Comparison of ENCODE assay signal across 8 mouse cellular contexts in genomic region chr2:127069781-127070434, GRCm38 (mm10). TPM values are rescaled to one million over a fixed set of nuclear protein-coding genes. Genes with fewer than 3 reads are reported as not detected.
DNase-seq lines count a peak whose midpoint lies in the region; ATAC-seq and TF ChIP-seq lines count a peak whose summit lies in the region.

No protein-coding gene starts in this region.

- peaks cover 9% of the 10 kb centered on the region; the same call in 1 of the 2 replicates for H3K36me3 ChIP-seq in limb, embryonic 14.5 days (ENCODE audit: control insufficient read depth, insufficient read depth, low read length)
- 0 out of 2 replicates have a peak, but pooled peaks cover 3% of the 10 kb centered on the region for H3K36me3 ChIP-seq in stomach, embryonic 15.5 days

- H3K27me3 ChIP-seq in cerebellum, adult 2 months (ENCODE audit: control insufficient read depth, insufficient read depth, low read length): no peaks in the 10 kb centered on the region
- H3K27me3 ChIP-seq in limb, embryonic 14.5 days (ENCODE audit: control insufficient read depth, insufficient read depth, low read length): no peaks in the 10 kb centered on the region
- no peaks in the 10 kb centered on the region for H3K27me3 ChIP-seq in stomach, embryonic 15.5 days (replicated peaks)

- peak overlapping the region; percentile 78; the same call in 1 of the 2 replicates for H3K9ac ChIP-seq in limb, embryonic 14.5 days (ENCODE audit: low read depth, low read length, severe bottlenecking)
- H3K9ac ChIP-seq in stomach, embryonic 15.5 days: peak overlapping the region; percentile 23; the same call in 1 of the 2 replicates

- H3K4me2 ChIP-seq in limb, embryonic 14.5 days (replicated peaks; ENCODE audit: low read depth, low read length, severe bottlenecking): peak overlapping the region; percentile 54
- H3K4me2 ChIP-seq in stomach, embryonic 15.5 days: peak overlapping the region; percentile 69

- H3K27ac ChIP-seq in cerebellum, adult 2 months (ENCODE audit: insufficient read depth, low read length): no peak overlapping the region
- H3K27ac ChIP-seq in limb, embryonic 14.5 days (replicated peaks; ENCODE audit: low read depth, low read length): no peak overlapping the region
- 0 out of 2 replicates have a peak overlapping the region, but pooled peaks have one; percentile 26 for H3K27ac ChIP-seq in stomach, embryonic 15.5 days

- peak; percentile 3 to 14 for DNase-seq in cerebellum, adult 2 months
- DNase-seq in cerebellum, adult 9-11 months: no peak
- peak; percentile 39 for DNase-seq in A20 (ENCODE audit: low read depth, low spot score)
- no peak for DNase-seq in limb, embryonic 14.5 days (ENCODE audit: low spot score)
- no peak for DNase-seq in right cerebral cortex, postnatal 14 days

- TF ChIP-seq CTCF in cerebellum, adult 2 months (IDR thresholded peaks at IDR 0.05; ENCODE audit: borderline replicate concordance, insufficient read depth, low read depth, low read length): no peak

- WGBS in cerebellum, adult 2 months: 18% methylated on average over 11 of the region's 11 CpGs
- 19% methylated on average over 11 of the region's 11 CpGs for WGBS in limb, embryonic 14.5 days
- 16% methylated on average over 11 of the region's 11 CpGs for WGBS in stomach, embryonic 15.5 days

- ATAC-seq in erythroid progenitor cell, adult 5-6 weeks (replicated peaks; ENCODE audit: low FRiP score, poor library complexity, severe bottlenecking): peak; percentile 67
- ATAC-seq in limb, embryonic 14.5 days (ENCODE audit: low FRiP score, low read depth): no peak
- ATAC-seq in stomach, embryonic 15.5 days (ENCODE audit: insufficient read depth, low FRiP score, low read depth): no peak
- no peak for ATAC-seq in monocyte, adult 5-6 weeks (replicated peaks; ENCODE audit: insufficient number of reproducible peaks, low FRiP score, low TSS enrichment, poor library complexity, severe bottlenecking)

- peaks cover 7% of the 10 kb centered on the region for H3K4me1 ChIP-seq in cerebellum, adult 2 months (ENCODE audit: control insufficient read depth, insufficient read depth, low read length)
- peaks cover 9% of the 10 kb centered on the region for H3K4me1 ChIP-seq in limb, embryonic 14.5 days (ENCODE audit: control insufficient read depth, insufficient read depth, low read length)
- peaks cover 5% of the 10 kb centered on the region for H3K4me1 ChIP-seq in stomach, embryonic 15.5 days

- no peaks in the 10 kb centered on the region for H3K9me3 ChIP-seq in limb, embryonic 14.5 days (ENCODE audit: control insufficient read depth, low read length)
- H3K9me3 ChIP-seq in stomach, embryonic 15.5 days: no peaks in the 10 kb centered on the region

- H3K4me3 ChIP-seq in cerebellum, adult 2 months (replicated peaks; ENCODE audit: insufficient read depth, low read depth, low read length): peak overlapping the region; percentile 55
- H3K4me3 ChIP-seq in limb, embryonic 14.5 days (replicated peaks; ENCODE audit: low read length): peak overlapping the region; percentile 68
- H3K4me3 ChIP-seq in stomach, embryonic 15.5 days (replicated peaks): peak overlapping the region; percentile 67

- no peak for TF ChIP-seq POLR2A in cerebellum, adult 2 months (IDR thresholded peaks at IDR 0.05; ENCODE audit: borderline replicate concordance, insufficient read depth, low read length)
- TF ChIP-seq POLR2A in limb, embryonic 14.5 days (IDR thresholded peaks at IDR 0.05; ENCODE audit: borderline replicate concordance, extremely low read depth, insufficient read depth, insufficient read length): no peak

RNA-seq across cellular contexts. Expression of gene Blvra, which starts 0.6 kb away (rescaled TPM):
- 38.9 and 40.5 TPM in 2 replicates for polyA plus RNA-seq in cerebellum, adult 2 months (2012; rRNA removed)
- 36.9 and 58.7 TPM in 2 replicates for total RNA-seq in erythroid progenitor cell, adult 5-6 weeks (2015; ENCODE audit: low replicate concordance)
- 29.5 and 43.9 TPM in 2 replicates for total RNA-seq in erythroid progenitor cell, adult 5-6 weeks (2017; ENCODE audit: low replicate concordance)
- polyA plus RNA-seq in limb, embryonic 14.5 days (2012; rRNA removed): 19.2 and 24.6 TPM in 2 replicates
- polyA plus RNA-seq in limb, embryonic 14.5 days (2014; fragmentation: Nextera tagmentation; extraction: Ambion mirVana): 51.4 and 51.6 TPM in 2 replicates
- 52.6 and 53.9 TPM in 2 replicates for polyA plus RNA-seq in stomach, embryonic 15.5 days (2015; fragmentation: Nextera tagmentation; extraction: Ambion mirVana)
- 37.5 to 57.1 TPM (median 46.3 TPM) in 3 replicates for total RNA-seq in monocyte, adult 5-6 weeks (2017)

Comparison
In these comparisons a context has a peak if more than half of its experiments do, and no peak if none do; other contexts are left out.
1. DNase-seq: peak in cerebellum, adult 2 months (2 of 2) and A20 (single experiment); none in cerebellum, adult 9-11 months (single experiment), limb, embryonic 14.5 days (single experiment) and right cerebral cortex, postnatal 14 days (single experiment).
2. Peak in every context shown above with its lines, with median percentiles within 50 percentile points of each other: H3K4me3 ChIP-seq.